Comparison of ENCODE assay signal across 10 mouse cellular contexts in the genomic region with DNA sequence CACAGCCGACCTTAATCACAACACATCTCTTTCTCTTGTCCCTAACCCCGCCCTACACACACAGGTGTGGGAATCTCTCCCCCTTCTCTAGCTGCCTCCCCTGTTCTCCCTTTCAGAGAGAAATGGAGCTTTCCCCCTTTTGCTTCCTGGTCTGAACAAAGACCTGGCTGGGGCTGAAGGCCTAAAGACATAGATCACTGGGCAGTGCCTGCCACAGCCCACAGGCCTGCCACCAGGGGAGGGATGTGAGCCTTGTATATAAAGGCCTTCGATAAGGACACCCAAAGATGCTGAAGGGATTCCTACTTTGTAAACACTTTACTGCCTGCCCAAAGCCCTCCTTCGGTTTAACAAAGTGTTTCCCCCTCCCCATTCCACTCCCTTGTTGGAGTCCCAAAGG. TPM values are rescaled to one million over a fixed set of nuclear protein-coding genes. Genes with fewer than 3 reads are reported as not detected.
DNase-seq lines count a peak whose midpoint lies in the region; ATAC-seq lines count a peak whose summit lies in the region.
"Had no signal": no experiment of that assay in that cellular context is flagged by ENCODE, and none has a peak within 500 bp of the region (broad histone marks: within the 10 kb centered on the region; RNA-seq: fewer than 3 reads in every experiment).

No protein-coding gene starts in this region.

- H3K4me3 ChIP-seq in embryonic facial prominence, embryonic 11.5 days (ENCODE audit: low read depth, low read length), result 0 out of 2 replicates have a peak overlapping the region, but pooled peaks have one; percentile 55
- H3K4me3 ChIP-seq in hindbrain, embryonic 12.5 days, result peak overlapping the region; percentile 62

- 6% methylated on average over 4 of the region's 4 CpGs for WGBS in embryonic facial prominence, embryonic 11.5 days
- 8% methylated on average over 4 of the region's 4 CpGs for WGBS in hindbrain, embryonic 12.5 days

- DNase-seq in kidney, postnatal 4 days, result peak; percentile 12 to 46
- no peak for DNase-seq in kidney, postnatal 10 days
- DNase-seq in embryonic facial prominence, embryonic 11.5 days (ENCODE audit: low spot score), result no peak
- DNase-seq in neural tube, embryonic 10.5 days (ENCODE audit: extremely low spot score, low spot score), result peak; percentile 31
- DNase-seq in urinary bladder, postnatal 25 days (ENCODE audit: low spot score), result no peak

- H3K9me3 ChIP-seq in embryonic facial prominence, embryonic 11.5 days (replicated peaks; ENCODE audit: control insufficient read depth, low read length), result no peaks in the 10 kb centered on the region
- no peaks in the 10 kb centered on the region for H3K9me3 ChIP-seq in hindbrain, embryonic 12.5 days (replicated peaks)
- H3K9me3 ChIP-seq: liver, embryonic 12.5 days had no signal

- H3K27ac ChIP-seq in embryonic facial prominence, embryonic 11.5 days (replicated peaks; ENCODE audit: low read depth, low read length), result no peak overlapping the region
- no peak overlapping the region for H3K27ac ChIP-seq in hindbrain, embryonic 12.5 days
- H3K27ac ChIP-seq: liver, embryonic 12.5 days had no signal

- peaks cover 4% of the 10 kb centered on the region for H3K4me1 ChIP-seq in embryonic facial prominence, embryonic 11.5 days (ENCODE audit: control insufficient read depth, insufficient read depth, low read length)
- peaks cover 22% of the 10 kb centered on the region for H3K4me1 ChIP-seq in hindbrain, embryonic 12.5 days

- no peaks in the 10 kb centered on the region for H3K36me3 ChIP-seq in embryonic facial prominence, embryonic 11.5 days (replicated peaks; ENCODE audit: control insufficient read depth, insufficient read depth, low read depth, low read length)
- H3K36me3 ChIP-seq in hindbrain, embryonic 12.5 days, result no peaks in the 10 kb centered on the region
- H3K36me3 ChIP-seq: G1E; liver, embryonic 12.5 days had no signal

- H3K27me3 ChIP-seq in embryonic facial prominence, embryonic 11.5 days (ENCODE audit: control insufficient read depth, insufficient read depth, low read length), result peaks cover 32% of the 10 kb centered on the region
- H3K27me3 ChIP-seq in hindbrain, embryonic 12.5 days, result peaks cover 46% of the 10 kb centered on the region

- H3K4me2 ChIP-seq in embryonic facial prominence, embryonic 11.5 days (ENCODE audit: low read depth, low read length), result no peak overlapping the region; the same call in 1 of the 2 replicates
- peak overlapping the region; percentile 96 for H3K4me2 ChIP-seq in hindbrain, embryonic 12.5 days (replicated peaks)

- no peak for ATAC-seq in embryonic facial prominence, embryonic 11.5 days (replicated peaks; ENCODE audit: insufficient number of reproducible peaks, low FRiP score, low TSS enrichment, low read depth)
- no peak for ATAC-seq in hindbrain, embryonic 12.5 days (ENCODE audit: low FRiP score)
- no peak for ATAC-seq in CD4-positive, CD25-positive, alpha-beta regulatory T cell, adult 4 months
- ATAC-seq in frontal cortex, adult (ENCODE audit: low TSS enrichment), result no peak
- ATAC-seq: liver, embryonic 12.5 days had no signal

- no peak overlapping the region for H3K9ac ChIP-seq in embryonic facial prominence, embryonic 11.5 days (replicated peaks; ENCODE audit: low read length)
- peak overlapping the region; percentile 76 for H3K9ac ChIP-seq in hindbrain, embryonic 12.5 days
- H3K9ac ChIP-seq: liver, embryonic 12.5 days had no signal

RNA-seq across cellular contexts. Expression of a gene that starts 0.8 kb away (rescaled TPM):
- polyA plus RNA-seq in embryonic facial prominence, embryonic 11.5 days (2014; fragmentation: Nextera tagmentation; extraction: Ambion mirVana), result 0.82 and 1.00 TPM in 2 replicates
- 4.2 and 4.5 TPM in 2 replicates for polyA plus RNA-seq in hindbrain, embryonic 12.5 days (2016; fragmentation: Nextera tagmentation; extraction: Ambion mirVana)
- polyA plus RNA-seq in CD4-positive, CD25-positive, alpha-beta regulatory T cell, adult 4 months (2017; shearing (Covaris generic)), result not detected
- polyA plus RNA-seq: G1E had no signal

Comparison
In these comparisons a context has a peak if more than half of its experiments do, and no peak if none do; other contexts are left out.
1. DNase-seq: peak in kidney, postnatal 4 days (2 of 2) and neural tube, embryonic 10.5 days (single experiment); none in kidney, postnatal 10 days (single experiment), embryonic facial prominence, embryonic 11.5 days (single experiment) and urinary bladder, postnatal 25 days (single experiment).